Mouse (Mus musculus) spleen, adult 2 months (tissue): ENCODE measurements around the gene Pdss2. TPM values are rescaled to one million over a fixed set of nuclear protein-coding genes. Genes with fewer than 3 reads are reported as not detected.
"Not testable (repeated sequence)": the region's sequence is repeated elsewhere in the genome, so short reads cannot be mapped to it uniquely, and the experiment has no call there.

Source experiments
- DNase-seq, 2 experiments: peaks; one replicate each; pipeline versions ENCODE4 v3.0.0 to v3.0.0-alpha.2; 2012 to 2021; ENCODE audit warnings: low spot score in 2 of 2, low read depth in 1 of 2
- H3K27ac ChIP-seq: fragments of 200-500 bp; 2 replicates; pipeline ENCODE4 v1.5.1; 2012; ENCODE audit warnings: low read length, inconsistent platforms; ENCODE audit not compliant: insufficient read depth
- H3K27me3 ChIP-seq: fragments of 200-500 bp; 2 replicates; pipeline ENCODE4 v1.6.1; 2012; ENCODE audit warnings: mild to moderate bottlenecking, moderate library complexity, low read length, inconsistent platforms; ENCODE audit not compliant: control insufficient read depth, insufficient read depth
- H3K36me3 ChIP-seq: fragments of 200-500 bp; 2 replicates; pipeline ENCODE4 v1.6.1; 2012; ENCODE audit warnings: mild to moderate bottlenecking, low read length, inconsistent platforms; ENCODE audit not compliant: control insufficient read depth, insufficient read depth
- H3K4me1 ChIP-seq: fragments of 200-500 bp; 2 replicates; pipeline ENCODE4 v1.6.1; 2011; ENCODE audit warnings: inconsistent platforms; ENCODE audit not compliant: control insufficient read depth, insufficient read depth, insufficient read length
- H3K4me3 ChIP-seq: fragments of 200-500 bp; 2 replicates; pipeline ENCODE4 v1.5.1; 2011; ENCODE audit warnings: mild to moderate bottlenecking, inconsistent platforms; ENCODE audit not compliant: insufficient read depth, insufficient read length; ENCODE audit errors: extremely low read depth
- CTCF ChIP-seq: fragments of 200-500 bp; IDR thresholded peaks from 2 replicates; pipeline ENCODE4 v1.5.1; 2011; ENCODE audit warnings: mild to moderate bottlenecking, inconsistent platforms; ENCODE audit not compliant: insufficient read depth, insufficient read length, insufficient replicate concordance; ENCODE audit errors: extremely low read depth
- POLR2A ChIP-seq: fragments of 200-500 bp; IDR thresholded peaks from 2 replicates; pipeline ENCODE4 v1.6.1; 2011; ENCODE audit warnings: low read depth, low read length, inconsistent platforms
- WGBS: fragments of 180-500 bp; shearing (Covaris S2); methylation state at CpG from one replicate; pipeline ENCODE4 v1.1.7; 2018; 5-methylcytosine and 5-hydroxymethylcytosine counted together
- polyA plus RNA-seq: library from polyadenylated mRNA; depleted of rRNA; stranded (reverse); fragments of >200 nt; gene quantifications from 2 replicates; pipeline ENCODE4 v1.2.3, GENCODE M21; 2012

Gene Pdss2
- polyA plus RNA-seq, 1 experiment = 4.6 TPM

GRCm38 (mm10) chr10:43242215-43242614 is 20.9 kb downstream of the Pdss2 start:
- TF ChIP-seq CTCF = no peak
- TF ChIP-seq POLR2A = no peak
- no peak for DNase-seq
- H3K4me3 ChIP-seq = no peak overlapping the region
- H3K36me3 ChIP-seq = no peaks in the 10 kb centered on the region
- no peaks in the 10 kb centered on the region; the same call in 1 of the 2 replicates for H3K4me1 ChIP-seq
- no peak overlapping the region for H3K27ac ChIP-seq
- 93% methylated on average over 8 of the region's 8 CpGs for WGBS
- no peaks in the 10 kb centered on the region for H3K27me3 ChIP-seq

GRCm38 (mm10) chr10:43244262-43244806 is 23.0 kb downstream of the Pdss2 start:
- no peak overlapping the region for H3K4me3 ChIP-seq
- TF ChIP-seq POLR2A (no peak), CTCF (no peak)
- H3K27me3 ChIP-seq = no peaks in the 10 kb centered on the region
- H3K27ac ChIP-seq = no peak overlapping the region
- no peak for DNase-seq
- H3K4me1 ChIP-seq = no peaks in the 10 kb centered on the region; the same call in 1 of the 2 replicates
- WGBS = 38% methylated on average over 3 of the region's 3 CpGs
- no peaks in the 10 kb centered on the region for H3K36me3 ChIP-seq

- no peak for DNase-seq
- no peaks in the 10 kb centered on the region; the same call in 1 of the 2 replicates for H3K4me1 ChIP-seq
- WGBS = 86% methylated on average over 17 of the region's 17 CpGs
These were observed 24.3 kb downstream of the Pdss2 start for GRCm38 (mm10) chr10:43245461-43246200.

GRCm38 (mm10) chr10:43247994-43248393 is 26.7 kb downstream of the Pdss2 start:
- Histone ChIP-seq H3K27me3 (no peaks in the 10 kb centered on the region), H3K27ac (no peak overlapping the region), H3K4me3 (no peak overlapping the region), H3K36me3 (no peaks in the 10 kb centered on the region), H3K4me1 (no peaks in the 10 kb centered on the region; the same call in 1 of the 2 replicates)
- 94% methylated on average over 5 of the region's 5 CpGs for WGBS
- TF ChIP-seq POLR2A = no peak
- TF ChIP-seq CTCF = no peak
- DNase-seq = no peak

More at GRCm38 (mm10) chr10:43245461-43246200, 24.3 kb downstream of the Pdss2 start:
- Histone ChIP-seq H3K27me3 (no peaks in the 10 kb centered on the region), H3K36me3 (no peaks in the 10 kb centered on the region), H3K27ac (no peak overlapping the region), H3K4me3 (no peak overlapping the region)
- no peak for TF ChIP-seq POLR2A
- TF ChIP-seq CTCF = no peak

DNA sequence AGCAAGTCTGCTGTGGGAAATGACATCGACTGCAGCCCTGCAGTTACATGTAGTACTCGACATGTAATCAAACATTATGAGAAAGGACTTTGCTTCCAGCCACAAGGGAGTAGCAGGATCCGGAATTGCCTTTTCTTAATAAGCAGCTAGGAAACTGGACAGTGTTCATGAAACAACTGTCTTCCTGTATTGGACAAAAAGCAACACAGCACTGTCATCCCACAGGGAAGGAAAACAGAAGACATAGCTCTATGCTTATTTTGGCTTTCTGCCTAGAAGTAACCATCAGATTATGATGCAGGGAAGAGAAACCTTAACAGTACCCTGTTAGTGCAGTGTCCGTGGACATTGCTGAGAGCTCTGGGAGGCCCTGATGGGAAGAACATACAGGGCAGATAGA is 31.0 kb downstream of the Pdss2 start:
- H3K27ac ChIP-seq = no peak overlapping the region
- DNase-seq = no peak
- TF ChIP-seq POLR2A (no peak), CTCF (no peak)
- 77% methylated on average over 4 of the region's 4 CpGs for whole genome bisulfite sequencing
- H3K4me3 ChIP-seq = no peak overlapping the region
- no peaks in the 10 kb centered on the region for H3K27me3 ChIP-seq
- H3K4me1 ChIP-seq = no peaks in the 10 kb centered on the region
- H3K36me3 ChIP-seq = no peaks in the 10 kb centered on the region

- WGBS = no CpG with 5 or more reads among the region's 1 CpGs
- not testable (repeated sequence) for H3K27ac ChIP-seq, H3K27me3 ChIP-seq, H3K4me1 ChIP-seq, DNase-seq, H3K4me3 ChIP-seq, H3K36me3 ChIP-seq
These were observed 35.7 kb downstream of the Pdss2 start for GRCm38 (mm10) chr10:43256965-43257364.

GRCm38 (mm10) chr10:43257500-43257899 is 36.2 kb downstream of the Pdss2 start:
- H3K27ac ChIP-seq, H3K27me3 ChIP-seq, H3K36me3 ChIP-seq, H3K4me3 ChIP-seq, DNase-seq, H3K4me1 ChIP-seq: not testable (repeated sequence)
- 76% methylated on average over 8 of the region's 8 CpGs for WGBS
